Mouse (Mus musculus) kidney, embryonic 14.5 days (tissue): ENCODE measurements at regions not wholly inside any gene's neighbourhood (a gene's known extent, or its start where the extent isn't known, plus 50 kb on each side); places are given as distances from the start of the nearest gene placed in this dataset.

Experiments used
- ATAC-seq: fragments of 200-750 bp; cut with Nextera tagmentation; 2 replicates; pipeline ENCODE4 v1.8.0; 2017; ENCODE audit warnings: moderate number of reproducible peaks, mild to moderate bottlenecking, moderate TSS enrichment, moderate library complexity; ENCODE audit not compliant: low FRiP score, low TSS enrichment
- H3K27ac ChIP-seq: fragments of 300-500 bp; sonication (generic); 2 replicates; pipeline ENCODE4 v1.5.1; 2014; ENCODE audit warnings: low read depth, mild to moderate bottlenecking, low read length, moderate library complexity, mixed read lengths
- H3K27me3 ChIP-seq: fragments of 300-500 bp; sonication (generic); 2 replicates; pipeline ENCODE4 v1.6.1; 2014; ENCODE audit warnings: mild to moderate bottlenecking, low read length; ENCODE audit not compliant: control insufficient read depth, insufficient read depth
- H3K36me3 ChIP-seq: fragments of 300-500 bp; sonication (generic); 2 replicates; pipeline ENCODE4 v1.6.1; 2014; ENCODE audit warnings: low read length, mixed read lengths; ENCODE audit not compliant: control insufficient read depth, insufficient read depth
- H3K4me1 ChIP-seq: fragments of 300-500 bp; sonication (generic); 2 replicates; pipeline ENCODE4 v1.6.1; 2014; ENCODE audit warnings: low read length, mixed read lengths; ENCODE audit not compliant: control insufficient read depth, insufficient read depth
- H3K4me2 ChIP-seq: fragments of 300-500 bp; sonication (generic); replicated peaks from 2 replicates; pipeline ENCODE4 v1.6.1; 2014; ENCODE audit warnings: low read depth, mild to moderate bottlenecking, low read length
- H3K4me3 ChIP-seq: fragments of 300-500 bp; sonication (generic); 2 replicates; pipeline ENCODE4 v1.5.1; 2014; ENCODE audit warnings: mild to moderate bottlenecking, low read length
- H3K9ac ChIP-seq: fragments of 300-500 bp; sonication (generic); 2 replicates; pipeline ENCODE4 v1.6.1; 2014; ENCODE audit warnings: low read depth, mild to moderate bottlenecking, low read length, moderate library complexity
- H3K9me3 ChIP-seq: fragments of 300-500 bp; sonication (generic); 2 replicates; pipeline ENCODE4 v1.6.1; 2016; ENCODE audit warnings: low read length; ENCODE audit not compliant: control insufficient read depth
- WGBS: fragments of 180-500 bp; shearing (Covaris S2); extraction: QIAGEN DNeasy Blood & Tissue Kit; methylation state at CpG from one replicate; pipeline ENCODE4 v1.1.7; 2014; 5-methylcytosine and 5-hydroxymethylcytosine counted together

GRCm38 (mm10) chr14:76850051-76850450, 186.5 kb upstream of the Ccdc122 start:
- H3K9me3 ChIP-seq, result no peaks in the 10 kb centered on the region
- 37% methylated on average over 13 of the region's 13 CpGs for WGBS
- no peak overlapping the region for H3K4me2 ChIP-seq
- no peak overlapping the region for H3K4me3 ChIP-seq
- no peak overlapping the region for H3K27ac ChIP-seq
- no peaks in the 10 kb centered on the region for H3K27me3 ChIP-seq
- H3K9ac ChIP-seq, result no peak overlapping the region
- H3K36me3 ChIP-seq, result no peaks in the 10 kb centered on the region
- ATAC-seq, result no peak
- H3K4me1 ChIP-seq, result no peaks in the 10 kb centered on the region

- no peaks in the 10 kb centered on the region for H3K9me3 ChIP-seq
Measured at GRCm38 (mm10) chr14:76849636-76850035, 186.9 kb upstream of the Ccdc122 start.

GRCm38 (mm10) chr14:76849071-76849470, 187.5 kb upstream of the Ccdc122 start:
- WGBS, result 73% methylated on average over 3 of the region's 3 CpGs
- ATAC-seq, result no peak
- Histone ChIP-seq H3K4me3 (no peak overlapping the region), H3K27ac (no peak overlapping the region), H3K27me3 (no peaks in the 10 kb centered on the region), H3K9ac (no peak overlapping the region), H3K4me2 (no peak overlapping the region), H3K36me3 (no peaks in the 10 kb centered on the region), H3K9me3 (no peaks in the 10 kb centered on the region), H3K4me1 (no peaks in the 10 kb centered on the region)

More at GRCm38 (mm10) chr14:76849636-76850035, 186.9 kb upstream of the Ccdc122 start:
- Histone ChIP-seq H3K36me3 (no peaks in the 10 kb centered on the region), H3K4me1 (no peaks in the 10 kb centered on the region), H3K27ac (no peak overlapping the region), H3K9ac (no peak overlapping the region), H3K4me2 (no peak overlapping the region), H3K27me3 (no peaks in the 10 kb centered on the region), H3K4me3 (no peak overlapping the region)
- 85% methylated on average over 6 of the region's 6 CpGs for WGBS
- ATAC-seq, result no peak

GRCm38 (mm10) chr14:76845706-76846105, 190.9 kb upstream of the Ccdc122 start:
- H3K9me3 ChIP-seq, result no peaks in the 10 kb centered on the region
- no peak overlapping the region for H3K4me2 ChIP-seq
- H3K4me1 ChIP-seq, result no peaks in the 10 kb centered on the region
- no peaks in the 10 kb centered on the region for H3K27me3 ChIP-seq
- no peaks in the 10 kb centered on the region for H3K36me3 ChIP-seq
- no peak overlapping the region for H3K9ac ChIP-seq
- no peak for ATAC-seq
- H3K4me3 ChIP-seq, result no peak overlapping the region
- H3K27ac ChIP-seq, result no peak overlapping the region
- WGBS, result 69% methylated on average over 3 of the region's 3 CpGs

GRCm38 (mm10) chr14:76844717-76845116, 191.9 kb upstream of the Ccdc122 start:
- Histone ChIP-seq H3K9ac (no peak overlapping the region), H3K27ac (no peak overlapping the region)
- WGBS, result 97% methylated on average over 1 of the region's 1 CpGs

GRCm38 (mm10) chr14:76837583-76838220, 198.9 kb upstream of the Ccdc122 start:
- H3K36me3 ChIP-seq, result no peaks in the 10 kb centered on the region
- H3K9me3 ChIP-seq, result no peaks in the 10 kb centered on the region
- no peaks in the 10 kb centered on the region for H3K4me1 ChIP-seq
- no peak overlapping the region for H3K4me3 ChIP-seq
- H3K9ac ChIP-seq, result no peak overlapping the region
- 89% methylated on average over 5 of the region's 5 CpGs for WGBS
- no peak for ATAC-seq
- H3K4me2 ChIP-seq, result no peak overlapping the region
- no peaks in the 10 kb centered on the region for H3K27me3 ChIP-seq
- H3K27ac ChIP-seq, result no peak overlapping the region

More at GRCm38 (mm10) chr14:76844717-76845116, 191.9 kb upstream of the Ccdc122 start:
- Histone ChIP-seq H3K27me3 (no peaks in the 10 kb centered on the region), H3K4me3 (no peak overlapping the region), H3K36me3 (no peaks in the 10 kb centered on the region), H3K4me2 (no peak overlapping the region), H3K4me1 (no peaks in the 10 kb centered on the region), H3K9me3 (no peaks in the 10 kb centered on the region)
- no peak for ATAC-seq

GRCm38 (mm10) chr14:76836926-76837516, 199.6 kb upstream of the Ccdc122 start:
- no peak overlapping the region for H3K27ac ChIP-seq
- H3K4me3 ChIP-seq, result no peak overlapping the region
- no peak overlapping the region for H3K4me2 ChIP-seq
- WGBS, result 63% methylated on average over 10 of the region's 10 CpGs
- ATAC-seq, result no peak
- H3K27me3 ChIP-seq, result no peaks in the 10 kb centered on the region
- H3K9me3 ChIP-seq, result no peaks in the 10 kb centered on the region
- H3K4me1 ChIP-seq, result no peaks in the 10 kb centered on the region
- H3K9ac ChIP-seq, result no peak overlapping the region
- H3K36me3 ChIP-seq, result no peaks in the 10 kb centered on the region

- H3K4me2 ChIP-seq, result no peak overlapping the region
- ATAC-seq, result no peak
- no peaks in the 10 kb centered on the region for H3K36me3 ChIP-seq
- H3K9me3 ChIP-seq, result no peaks in the 10 kb centered on the region
- no peaks in the 10 kb centered on the region for H3K4me1 ChIP-seq
- H3K9ac ChIP-seq, result no peak overlapping the region
- WGBS, result 93% methylated on average over 2 of the region's 2 CpGs
- no peak overlapping the region for H3K4me3 ChIP-seq
- no peak overlapping the region for H3K27ac ChIP-seq
- H3K27me3 ChIP-seq, result no peaks in the 10 kb centered on the region
Measured at GRCm38 (mm10) chr14:76836271-76836670, 200.3 kb upstream of the Ccdc122 start.

GRCm38 (mm10) chr14:76834084-76834483, 202.5 kb upstream of the Ccdc122 start:
- no peak overlapping the region for H3K27ac ChIP-seq
- H3K27me3 ChIP-seq, result no peaks in the 10 kb centered on the region
- H3K4me3 ChIP-seq, result no peak overlapping the region
- H3K9ac ChIP-seq, result no peak overlapping the region
- H3K4me2 ChIP-seq, result no peak overlapping the region
- no peak for ATAC-seq
- no peaks in the 10 kb centered on the region for H3K9me3 ChIP-seq
- 75% methylated on average over 6 of the region's 6 CpGs for WGBS
- no peaks in the 10 kb centered on the region for H3K4me1 ChIP-seq
- no peaks in the 10 kb centered on the region for H3K36me3 ChIP-seq
